Mouse (Mus musculus) kidney, adult 2 months (tissue): ENCODE data around the gene Lipe.

ENCODE experiments used
- CTCF ChIP-seq: fragments of 200-500 bp; conservative IDR thresholded peaks from 2 replicates; pipeline ENCODE4 v1.5.1; 2011; ENCODE audit warnings: low read depth, mild to moderate bottlenecking, control low read depth, low read length, moderate library complexity, mixed read lengths; ENCODE audit not compliant: insufficient read depth, insufficient read length
- POLR2A ChIP-seq: fragments of 200-500 bp; IDR thresholded peaks from one replicate; pipeline ENCODE4 v1.6.1; 2011; ENCODE audit warnings: low read depth, low read length, control low read depth

- TF ChIP-seq POLR2A (no peak), CTCF (no peak)
These were observed 40.8 kb upstream of the Lipe start for GRCm38 (mm10) chr7:25439124-25439822.
